Mouse (Mus musculus) CH12.LX (cell line): Measurements from ENCODE around the gene Trem3. TPM values are rescaled to one million over a fixed set of nuclear protein-coding genes. Genes with fewer than 3 reads are reported as not detected.

Source experiments
- DNase-seq: peaks from one replicate; pipeline ENCODE4 v3.0.0-alpha.2; 2013; ENCODE audit errors: extremely low read depth
- H3K27ac ChIP-seq: 2 replicates; pipeline ENCODE4 v1.5.1; 2012; ENCODE audit warnings: low read depth, mild to moderate bottlenecking, control low read depth, moderate library complexity; ENCODE audit not compliant: insufficient read depth
- H3K27me3 ChIP-seq: replicated peaks from 2 replicates; pipeline ENCODE3; 2012; ENCODE audit warnings: inconsistent platforms
- H3K36me3 ChIP-seq, 2 experiments: replicated peaks in 1 of 2; 2 replicates each; pipeline versions ENCODE3 to v1.6.1; 2012; ENCODE audit warnings: inconsistent platforms in 1 of 2, low read length in 1 of 2, mild to moderate bottlenecking in 1 of 2, mixed read lengths in 1 of 2, moderate library complexity in 1 of 2; ENCODE audit not compliant: control insufficient read depth in 1 of 2, insufficient read depth in 1 of 2
- H3K4me1 ChIP-seq, 2 experiments: 2 replicates each; pipeline ENCODE4 v1.6.1; 2012; ENCODE audit warnings: inconsistent platforms in 1 of 2, moderate library complexity in 1 of 2; ENCODE audit not compliant: insufficient read depth in 2 of 2, control insufficient read depth in 1 of 2
- H3K4me2 ChIP-seq: 2 replicates; pipeline ENCODE4 v1.6.1; 2012; ENCODE audit warnings: low read depth, mild to moderate bottlenecking, control low read depth; ENCODE audit not compliant: poor library complexity, insufficient read depth, severe bottlenecking
- H3K4me3 ChIP-seq, 3 experiments: fragments of 150-350 bp in 1 of 3; sonication (generic) in 1 of 3; replicated peaks in 1 of 3; 2 replicates each; pipeline versions ENCODE3 to v1.5.1; 2011 to 2012; ENCODE audit warnings: low read depth in 2 of 3, low read length in 2 of 3, mild to moderate bottlenecking in 2 of 3, moderate library complexity in 2 of 3, control low read depth in 1 of 3, improper control_type of control experiment in 1 of 3, inconsistent platforms in 1 of 3, mixed read lengths in 1 of 3; ENCODE audit not compliant: poor library complexity in 1 of 3
- H3K79me2 ChIP-seq: replicated peaks from 2 replicates; pipeline ENCODE4 v1.6.1; 2012; ENCODE audit warnings: mild to moderate bottlenecking, moderate library complexity; ENCODE audit not compliant: control insufficient read depth, poor library complexity, insufficient read depth, severe bottlenecking; ENCODE audit errors: extremely low read depth
- H3K9ac ChIP-seq: 2 replicates; pipeline ENCODE4 v1.6.1; 2012; ENCODE audit warnings: low read depth, mild to moderate bottlenecking, control low read depth, moderate library complexity; ENCODE audit not compliant: insufficient read depth
- H3K9me3 ChIP-seq: replicated peaks from 2 replicates; pipeline ENCODE3; 2012; ENCODE audit warnings: low read length, inconsistent platforms, mixed read lengths
- BHLHE40 ChIP-seq: IDR thresholded peaks from 2 replicates; pipeline ENCODE4 v1.6.1; 2011; ENCODE audit warnings: mild to moderate bottlenecking, low read depth, low read length, improper control_type of control experiment
- CHD1 ChIP-seq: IDR thresholded peaks from 2 replicates; pipeline ENCODE4 v1.6.1; 2012; ENCODE audit warnings: low read depth, low read length, improper control_type of control experiment, inconsistent platforms
- CTCF ChIP-seq, 2 experiments: IDR thresholded peaks in 1 of 2; conservative IDR thresholded peaks in 1 of 2; 2 replicates each; pipeline ENCODE4 v1.5.1; 2011 to 2012; ENCODE audit warnings: low read depth in 2 of 2, low read length in 2 of 2, improper control_type of control experiment in 1 of 2, inconsistent platforms in 1 of 2, mild to moderate bottlenecking in 1 of 2, moderate library complexity in 1 of 2
- E2F4 ChIP-seq: IDR thresholded peaks from 2 replicates; pipeline ENCODE4 v1.6.1; 2011; ENCODE audit warnings: low read depth, low read length, improper control_type of control experiment; ENCODE audit not compliant: insufficient replicate concordance
- ELF1 ChIP-seq: IDR thresholded peaks from 2 replicates; pipeline ENCODE4 v1.6.1; 2014; ENCODE audit warnings: low read depth, mild to moderate bottlenecking, inconsistent platforms, low read length, improper control_type of control experiment
- EP300 ChIP-seq: IDR thresholded peaks from 2 replicates; pipeline ENCODE4 v1.6.1; 2011; ENCODE audit warnings: low read length, improper control_type of control experiment
- ETS1 ChIP-seq: conservative IDR thresholded peaks from 2 replicates; pipeline ENCODE4 v1.6.1; 2012; ENCODE audit warnings: low read depth, mild to moderate bottlenecking, inconsistent platforms, low read length, improper control_type of control experiment, moderate library complexity
- GABPA ChIP-seq: IDR thresholded peaks from 2 replicates; pipeline ENCODE4 v1.6.1; 2012; ENCODE audit warnings: low read depth, low read length, improper control_type of control experiment, inconsistent platforms; ENCODE audit not compliant: insufficient replicate concordance
- HCFC1 ChIP-seq: IDR thresholded peaks from 2 replicates; pipeline ENCODE4 v1.6.1; 2012; ENCODE audit warnings: low read depth, mild to moderate bottlenecking, inconsistent platforms, low read length, improper control_type of control experiment
- JUND ChIP-seq: conservative IDR thresholded peaks from 2 replicates; pipeline ENCODE4 v1.6.1; 2011; ENCODE audit warnings: low read depth, low read length, improper control_type of control experiment
- MAX ChIP-seq: IDR thresholded peaks from 2 replicates; pipeline ENCODE4 v1.6.1; 2011; ENCODE audit warnings: low read length, improper control_type of control experiment
- MEF2A ChIP-seq: IDR thresholded peaks from 2 replicates; pipeline ENCODE4 v1.6.1; 2014; ENCODE audit warnings: low read depth, mild to moderate bottlenecking, inconsistent platforms, low read length, improper control_type of control experiment, borderline replicate concordance
- MXI1 ChIP-seq: IDR thresholded peaks from 2 replicates; pipeline ENCODE4 v1.6.1; 2011; ENCODE audit warnings: mild to moderate bottlenecking, low read depth, low read length, improper control_type of control experiment
- MYC ChIP-seq: IDR thresholded peaks from 2 replicates; pipeline ENCODE4 v1.6.1; 2011; ENCODE audit warnings: low read depth, mild to moderate bottlenecking, improper control_type of control experiment, low read length
- NRF1 ChIP-seq: IDR thresholded peaks from 2 replicates; pipeline ENCODE4 v1.6.1; 2014; ENCODE audit warnings: low read depth, mild to moderate bottlenecking, inconsistent platforms, low read length, improper control_type of control experiment, moderate library complexity
- PAX5 ChIP-seq: IDR thresholded peaks from 2 replicates; pipeline ENCODE4 v1.6.1; 2012; ENCODE audit warnings: low read length, inconsistent platforms, mixed read lengths
- SIN3A ChIP-seq: IDR thresholded peaks from 2 replicates; pipeline ENCODE4 v1.6.1; 2012; ENCODE audit warnings: low read length, improper control_type of control experiment, inconsistent platforms
- TBP ChIP-seq: conservative IDR thresholded peaks from 2 replicates; pipeline ENCODE4 v1.6.1; 2011; ENCODE audit warnings: low read depth, low read length, improper control_type of control experiment
- TCF12 ChIP-seq: IDR thresholded peaks from 2 replicates; pipeline ENCODE4 v1.6.1; 2014; ENCODE audit warnings: low read depth, mild to moderate bottlenecking, inconsistent platforms, low read length, improper control_type of control experiment
- USF2 ChIP-seq: conservative IDR thresholded peaks from 2 replicates; pipeline ENCODE4 v1.6.1; 2011; ENCODE audit warnings: low read depth, low read length, improper control_type of control experiment
- ZC3H11A ChIP-seq: IDR thresholded peaks from 2 replicates; pipeline ENCODE4 v1.6.1; 2012; ENCODE audit warnings: low read depth, mild to moderate bottlenecking, inconsistent platforms, low read length, improper control_type of control experiment
- ZMIZ1 ChIP-seq: IDR thresholded peaks from 2 replicates; pipeline ENCODE4 v1.6.1; 2012; ENCODE audit warnings: low read depth, mild to moderate bottlenecking, inconsistent platforms, low read length, improper control_type of control experiment
- dilution Hi-C: fragments of 300-500 bp; cut with MboI; formaldehyde crosslinking; loops from 2 replicates; pipeline ENCODE4 v1.14.3; 2020; ENCODE audit warnings: low sequenced_read_pairs; ENCODE audit not compliant: extremely low pct_unique_long_range_greater_than_20kb, extremely low pct_ligation_motif_present
- in situ Hi-C: fragments of 300-500 bp; cut with MboI; formaldehyde crosslinking; loops from 3 replicates; pipeline ENCODE4 v1.14.3; 2019; ENCODE audit warnings: low sequenced_read_pairs, low pct_ligation_motif_present, low pct_unique_long_range_greater_than_20kb, mixed read lengths
- polyA plus RNA-seq: library from polyadenylated mRNA; unstranded; fragments of >175 nt; gene quantifications from 2 replicates; pipeline ENCODE4 v1.2.1, GENCODE M21; 2012; ENCODE audit warnings: low read depth; ENCODE audit not compliant: insufficient read length
- total RNA-seq, 2 experiments: library from RNA; depleted of rRNA; stranded (reverse); fragments of 300-350 nt in 1 of 2; fragments of >200 nt in 1 of 2; gene quantifications; 2 replicates each; pipeline ENCODE4 v1.2.3; 2012 to 2014

The Trem3 gene
- total and polyA plus RNA-seq, 3 experiments, result not detected

- H3K27ac ChIP-seq, result 0 out of 2 replicates have a peak within 1 kb of the TSS, but pooled peaks have one; percentile 25
- TF ChIP-seq MYC (no peak), NRF1 (no peak), TBP (no peak), PAX5 (no peak), USF2 (no peak), JUND (no peak)
- peak within 1 kb of the TSS; percentile 33 for H3K4me2 ChIP-seq
- peaks cover 18 to 54% of the 10 kb centered on the region in 2 experiments for H3K4me1 ChIP-seq
- H3K9ac ChIP-seq, result 0 out of 2 replicates have a peak within 1 kb of the TSS, but pooled peaks have one; percentile 10
- peak; percentile 37 for DNase-seq
- peaks cover 0 to 19% of the 10 kb centered on the region in 2 experiments for H3K36me3 ChIP-seq
- H3K9me3 ChIP-seq, result peaks cover 5% of the 10 kb centered on the region
- peak within 1 kb of the TSS; percentile 39 to 58 (median 55) for H3K4me3 ChIP-seq
- no peaks in the 10 kb centered on the region for H3K27me3 ChIP-seq
- no peaks in the 10 kb centered on the region for H3K79me2 ChIP-seq
- dilution Hi-C loops (no loop called here), in situ Hi-C loops (loop anchor here (25.0 kb wide), 1 partner anchor 187 kb away; no protein-coding TSS in a partner anchor)
Measured at GRCm38 (mm10) chr17:48299203-48299602, 51.6 kb downstream of the Trem3 start, which contains the start of gene Treml2. Gene Treml2, plus strand, starts transcription at chr17:48299498.

GRCm38 (mm10) chr17:48299756-48300155, 52.2 kb downstream of the Trem3 start:
- peaks cover 15 to 50% of the 10 kb centered on the region in 2 experiments for H3K4me1 ChIP-seq
- H3K9me3 ChIP-seq, result peaks cover 5% of the 10 kb centered on the region
- peak overlapping the region in 2 of 3 experiments; percentile 55 to 58 for H3K4me3 ChIP-seq
- H3K4me2 ChIP-seq, result peak overlapping the region; percentile 33
- no peaks in the 10 kb centered on the region for H3K79me2 ChIP-seq
- H3K9ac ChIP-seq, result no peak overlapping the region
- peaks cover 0 to 22% of the 10 kb centered on the region in 2 experiments for H3K36me3 ChIP-seq
- peak; percentile 71 for DNase-seq
- dilution Hi-C loops, result no loop called here
- in situ Hi-C loops, result loop anchor here (25.0 kb wide), 1 partner anchor 187 kb away; no protein-coding TSS in a partner anchor
- H3K27ac ChIP-seq, result no peak overlapping the region
- H3K27me3 ChIP-seq, result no peaks in the 10 kb centered on the region
- TF ChIP-seq ELF1 (no peak), GABPA (no peak), CTCF (conservative IDR thresholded peaks at IDR 0.05 in 1 of 2, IDR thresholded peaks at IDR 0.05 in 1 of 2; ENCODE audit: low read depth in 2 of 2, low read length in 2 of 2) (no peak), SIN3A (no peak), ZMIZ1 (no peak), NRF1 (no peak), HCFC1 (no peak), EP300 (no peak), MEF2A (peak; percentile 83), BHLHE40 (peak; percentile 97), MYC (no peak), TCF12 (no peak), ZC3H11A (no peak), MAX (no peak), JUND (no peak), PAX5 (no peak), CHD1 (no peak), E2F4 (no peak), MXI1 (no peak), ETS1 (peak; percentile 50)
